Mouse (Mus musculus) splenic B cell, adult 2 months (primary cell): ENCODE data around the gene Lipc.
"Not testable (repeated sequence)": the region's sequence is repeated elsewhere in the genome, so short reads cannot be mapped to it uniquely, and the experiment has no call there.

Experiments
- DNase-seq: peaks from one replicate; pipeline ENCODE4 v3.0.0-alpha.2; 2011; ENCODE audit warnings: low read depth, low spot score
- H3K27me3 ChIP-seq: 2 replicates; pipeline ENCODE4 v1.6.1; 2012; ENCODE audit warnings: mild to moderate bottlenecking, low read length, moderate library complexity, mixed read lengths; ENCODE audit not compliant: control insufficient read depth, poor library complexity, insufficient read depth, severe bottlenecking
- H3K36me3 ChIP-seq: 2 replicates; pipeline ENCODE4 v1.6.1; 2012; ENCODE audit warnings: mild to moderate bottlenecking, low read length, moderate library complexity, mixed read lengths; ENCODE audit not compliant: control insufficient read depth, poor library complexity, insufficient read depth, severe bottlenecking

Gene Lipc

GRCm38 (mm10) chr9:70875059-70875458, 77.0 kb downstream of the Lipc start:
- Histone ChIP-seq H3K36me3 (no peaks in the 10 kb centered on the region), H3K27me3 (no peaks in the 10 kb centered on the region)
- no peak for DNase-seq

- Histone ChIP-seq H3K27me3 (no peaks in the 10 kb centered on the region), H3K36me3 (no peaks in the 10 kb centered on the region)
- DNase-seq = no peak
Observed at GRCm38 (mm10) chr9:70872675-70873074, 79.4 kb downstream of the Lipc start.

GRCm38 (mm10) chr9:70870326-70870725, 81.7 kb downstream of the Lipc start:
- no peaks in the 10 kb centered on the region for H3K36me3 ChIP-seq
- H3K27me3 ChIP-seq = no peaks in the 10 kb centered on the region
- DNase-seq = no peak

GRCm38 (mm10) chr9:70869169-70869873, 82.7 kb downstream of the Lipc start:
- no peak for DNase-seq
- H3K36me3 ChIP-seq = no peaks in the 10 kb centered on the region
- H3K27me3 ChIP-seq = no peaks in the 10 kb centered on the region

GRCm38 (mm10) chr9:70867381-70867780, 84.6 kb downstream of the Lipc start:
- Histone ChIP-seq H3K27me3 (no peaks in the 10 kb centered on the region), H3K36me3 (no peaks in the 10 kb centered on the region)
- no peak for DNase-seq

GRCm38 (mm10) chr9:70864039-70864438, 88.0 kb downstream of the Lipc start:
- Histone ChIP-seq H3K36me3 (no peaks in the 10 kb centered on the region), H3K27me3 (no peaks in the 10 kb centered on the region)
- no peak for DNase-seq

GRCm38 (mm10) chr9:70863299-70863698, 88.7 kb downstream of the Lipc start:
- no peaks in the 10 kb centered on the region for H3K27me3 ChIP-seq
- DNase-seq = no peak
- no peaks in the 10 kb centered on the region for H3K36me3 ChIP-seq

GRCm38 (mm10) chr9:70859233-70859632, 92.8 kb downstream of the Lipc start:
- no peaks in the 10 kb centered on the region for H3K27me3 ChIP-seq
- no peak for DNase-seq

GRCm38 (mm10) chr9:70855868-70856267, 96.2 kb downstream of the Lipc start:
- no peak for DNase-seq

More at GRCm38 (mm10) chr9:70859233-70859632, 92.8 kb downstream of the Lipc start:
- no peaks in the 10 kb centered on the region for H3K36me3 ChIP-seq

GRCm38 (mm10) chr9:70854950-70855349, 97.1 kb downstream of the Lipc start:
- DNase-seq = no peak
- no peaks in the 10 kb centered on the region for H3K27me3 ChIP-seq
- no peaks in the 10 kb centered on the region for H3K36me3 ChIP-seq

More at GRCm38 (mm10) chr9:70855868-70856267, 96.2 kb downstream of the Lipc start:
- Histone ChIP-seq H3K27me3 (no peaks in the 10 kb centered on the region), H3K36me3 (no peaks in the 10 kb centered on the region)

- not testable (repeated sequence) for H3K36me3 ChIP-seq, DNase-seq, H3K27me3 ChIP-seq
Observed at GRCm38 (mm10) chr9:70853081-70853480, 98.9 kb downstream of the Lipc start.

- H3K27me3 ChIP-seq = no peaks in the 10 kb centered on the region
- DNase-seq = no peak
- no peaks in the 10 kb centered on the region for H3K36me3 ChIP-seq
Observed at GRCm38 (mm10) chr9:70851533-70851932, 100.5 kb downstream of the Lipc start.

- no peaks in the 10 kb centered on the region for H3K27me3 ChIP-seq
- DNase-seq = no peak
- H3K36me3 ChIP-seq = no peaks in the 10 kb centered on the region
Observed at GRCm38 (mm10) chr9:70848135-70848770, 103.8 kb downstream of the Lipc start.

GRCm38 (mm10) chr9:70847627-70848051, 104.4 kb downstream of the Lipc start:
- no peaks in the 10 kb centered on the region for H3K27me3 ChIP-seq
- no peaks in the 10 kb centered on the region for H3K36me3 ChIP-seq
- DNase-seq = no peak

GRCm38 (mm10) chr9:70843270-70843669, 108.8 kb downstream of the Lipc start:
- H3K27me3 ChIP-seq = no peaks in the 10 kb centered on the region
- H3K36me3 ChIP-seq = no peaks in the 10 kb centered on the region
- DNase-seq = no peak
